8 mouse cellular contexts compared by ENCODE assay signal in the genomic region with DNA sequence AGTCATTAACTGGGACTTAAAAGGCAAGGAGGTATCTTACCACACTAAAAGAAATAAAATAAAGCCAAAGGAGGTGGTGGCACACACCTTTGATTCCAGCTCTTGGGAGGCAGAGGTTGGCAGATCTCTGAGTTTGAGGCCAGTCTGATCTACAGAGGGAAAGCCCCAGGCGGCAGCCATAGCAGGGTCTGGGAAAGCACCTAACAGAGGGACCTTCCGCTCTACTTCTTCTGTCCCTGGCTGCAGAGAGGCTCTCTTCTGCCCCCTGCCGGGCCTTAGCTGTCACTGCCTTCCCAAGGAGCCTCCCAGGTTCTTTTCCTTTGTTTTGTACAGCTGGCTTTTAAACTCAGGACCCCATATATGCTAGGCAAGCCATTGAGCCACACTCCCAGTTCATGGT. TPM values are rescaled to one million over a fixed set of nuclear protein-coding genes. Genes with fewer than 3 reads are reported as not detected.
DNase-seq lines count a peak whose midpoint lies in the region; ATAC-seq lines count a peak whose summit lies in the region.

No protein-coding gene starts in this region.

- no peak overlapping the region for H3K27ac ChIP-seq in hindbrain, embryonic 14.5 days

- H3K9me3 ChIP-seq in hindbrain, embryonic 14.5 days (ENCODE audit: control insufficient read depth, low read length), result 0 out of 2 replicates have a peak, but pooled peaks cover 4% of the 10 kb centered on the region

- ATAC-seq in hindbrain, embryonic 14.5 days (ENCODE audit: low FRiP score), result peak; percentile 65; the same call in 1 of the 2 replicates

- H3K4me3 ChIP-seq in hindbrain, embryonic 14.5 days (replicated peaks; ENCODE audit: low read length), result no peak overlapping the region

- DNase-seq in urinary bladder, postnatal 10 days (ENCODE audit: low spot score), result peak; percentile 8
- DNase-seq in urinary bladder, adult 2 months (ENCODE audit: low spot score), result no peak
- peak; percentile 36 for DNase-seq in cerebellum, adult 8-10 months
- DNase-seq in frontal cortex, postnatal 36 days (ENCODE audit: low spot score in 2 of 2), result peak; percentile 40
- DNase-seq in hindbrain, embryonic 14.5 days (ENCODE audit: low spot score), result peak; percentile 79
- peak; percentile 18 to 48 for DNase-seq in left cerebral cortex, postnatal 14 days (ENCODE audit: low spot score in 2 of 2)
- DNase-seq in mesoderm, embryonic 11.5 days (ENCODE audit: low read depth, low spot score), result peak; percentile 85
- DNase-seq in spleen, postnatal 10 days (ENCODE audit: low spot score in 2 of 2), result peak; percentile 31 to 70

- no peaks in the 10 kb centered on the region for H3K27me3 ChIP-seq in hindbrain, embryonic 14.5 days (ENCODE audit: control insufficient read depth, insufficient read depth, low read length)

- intact Hi-C loops in left cerebral cortex, postnatal 14 days (cut with DNase I), result loop anchor here (10.0 kb wide), 3 partner anchors 210 to 430 kb away; a partner anchor contains a TSS

- no peaks in the 10 kb centered on the region for H3K4me1 ChIP-seq in hindbrain, embryonic 14.5 days (replicated peaks; ENCODE audit: control insufficient read depth, insufficient read depth, low read length)

- H3K36me3 ChIP-seq in hindbrain, embryonic 14.5 days (replicated peaks; ENCODE audit: control insufficient read depth, insufficient read depth), result no peaks in the 10 kb centered on the region

- no peak overlapping the region for H3K4me2 ChIP-seq in hindbrain, embryonic 14.5 days (replicated peaks)

- no peak overlapping the region for H3K9ac ChIP-seq in hindbrain, embryonic 14.5 days

- WGBS in hindbrain, embryonic 14.5 days, result 0% methylated on average over 3 of the region's 3 CpGs

RNA-seq across cellular contexts. Expression of a gene that starts 40.4 kb away (rescaled TPM):
- polyA plus RNA-seq in urinary bladder, adult 2 months (2012; rRNA removed), result 0.01 and 0.03 TPM in 2 replicates
- not detected in 2 replicates for polyA plus RNA-seq in hindbrain, embryonic 14.5 days (2014; fragmentation: Nextera tagmentation; extraction: Ambion mirVana)
- under 1 TPM in 1 of 2 experiments, not detected in 1; 0.11 TPM for total RNA-seq in left cerebral cortex, postnatal 14 days (2021)

RNA-seq across cellular contexts. Expression of a gene that starts 58.4 kb away (rescaled TPM):
- polyA plus RNA-seq in urinary bladder, adult 2 months (2012; rRNA removed), result 14.1 and 16.4 TPM in 2 replicates
- polyA plus RNA-seq in hindbrain, embryonic 14.5 days (2014; fragmentation: Nextera tagmentation; extraction: Ambion mirVana), result 2.6 and 2.9 TPM in 2 replicates
- 1 to 10 TPM; 3.7 to 4.0 TPM for total RNA-seq in left cerebral cortex, postnatal 14 days (2021)
